Mouse (Mus musculus) heart, adult 8-10 months (tissue): ENCODE results near the gene Snap91. TPM values are rescaled to one million over a fixed set of nuclear protein-coding genes. Genes with fewer than 3 reads are reported as not detected.

Experiments
- DNase-seq: peaks from one replicate; pipeline ENCODE4 v3.0.0; 2022; ENCODE audit warnings: low spot score
- total RNA-seq, 4 experiments: library from RNA; stranded (reverse); gene quantifications; 2 replicates each; pipeline ENCODE4 v1.2.4; 2022

The Snap91 gene
- total RNA-seq = 1 to 10 TPM; 4.1 to 8.7 (median 6.3) TPM

- DNase-seq = no peak
Measured at GRCm38 (mm10) chr9:86880113-86880972, at the start of gene Snap91. Gene Snap91 (minus strand): TSS chr9:86880654.

GRCm38 (mm10) chr9:86926519-86926918 lies 46.1 kb upstream of the Snap91 start:
- no peak for DNase-seq

GRCm38 (mm10) chr9:86925688-86926087 lies 45.2 kb upstream of the Snap91 start:
- no peak for DNase-seq

- DNase-seq = no peak
Measured at GRCm38 (mm10) chr9:86922430-86922829, 42.0 kb upstream of the Snap91 start.

- DNase-seq = no peak
Measured at GRCm38 (mm10) chr9:86916543-86916942, 36.1 kb upstream of the Snap91 start.

- DNase-seq = no peak
Measured at GRCm38 (mm10) chr9:86899502-86900199, 19.2 kb upstream of the Snap91 start.

- DNase-seq = no peak
Measured at GRCm38 (mm10) chr9:86879216-86880112, 990 bp downstream of the Snap91 start.

GRCm38 (mm10) chr9:86878716-86879115 lies 1.7 kb downstream of the Snap91 start:
- no peak for DNase-seq

GRCm38 (mm10) chr9:86873681-86874080 lies 6.8 kb downstream of the Snap91 start:
- DNase-seq = no peak

GRCm38 (mm10) chr9:86869586-86870338 lies 10.7 kb downstream of the Snap91 start:
- no peak for DNase-seq

GRCm38 (mm10) chr9:86858101-86858500 lies 22.4 kb downstream of the Snap91 start:
- DNase-seq = no peak

- no peak for DNase-seq
Measured at GRCm38 (mm10) chr9:86857626-86858025, 22.8 kb downstream of the Snap91 start.

- DNase-seq = no peak
Measured at GRCm38 (mm10) chr9:86852861-86853260, 27.6 kb downstream of the Snap91 start.

GRCm38 (mm10) chr9:86851689-86852088 lies 28.8 kb downstream of the Snap91 start:
- no peak for DNase-seq

- DNase-seq = no peak
Measured at GRCm38 (mm10) chr9:86850452-86851207, 29.8 kb downstream of the Snap91 start.

GRCm38 (mm10) chr9:86843747-86844353 lies 36.6 kb downstream of the Snap91 start:
- no peak for DNase-seq

- DNase-seq = no peak
Measured at GRCm38 (mm10) chr9:86829792-86830191, 50.7 kb downstream of the Snap91 start.

GRCm38 (mm10) chr9:86829034-86829433 lies 51.4 kb downstream of the Snap91 start:
- DNase-seq = no peak

GRCm38 (mm10) chr9:86819366-86819765 lies 61.1 kb downstream of the Snap91 start:
- DNase-seq = no peak

GRCm38 (mm10) chr9:86817673-86818072 lies 62.8 kb downstream of the Snap91 start:
- no peak for DNase-seq
